Mouse (Mus musculus) gastrocnemius, postnatal 4 days (tissue): ENCODE measurements around the gene Gm3336. TPM values are rescaled to one million over a fixed set of nuclear protein-coding genes. Genes with fewer than 3 reads are reported as not detected.

Source experiments
- DNase-seq, 2 experiments: peaks; one replicate each; pipeline ENCODE4 v3.0.0; 2021 to 2022; ENCODE audit warnings: low spot score in 2 of 2, mixed read lengths in 2 of 2
- long read RNA-seq, 2 experiments: library from polyadenylated mRNA; stranded (forward); transcript quantifications; one replicate each; pipeline ENCODE4 v2.0.0; 2021
- total RNA-seq, 2 experiments: library from RNA; stranded (reverse); gene quantifications; 2 replicates each; pipeline ENCODE4 v1.2.3; 2021

The Gm3336 gene
- not detected for total RNA-seq
- long read RNA-seq, experiment 1: 0 reads
- long read RNA-seq, experiment 2: 0 reads

GRCm38 (mm10) chr8:70718297-70718696 lies at the start of gene Gm3336:
Gm3336 (plus strand) TSS chr8:70718543.
- no peak for DNase-seq

DNA sequence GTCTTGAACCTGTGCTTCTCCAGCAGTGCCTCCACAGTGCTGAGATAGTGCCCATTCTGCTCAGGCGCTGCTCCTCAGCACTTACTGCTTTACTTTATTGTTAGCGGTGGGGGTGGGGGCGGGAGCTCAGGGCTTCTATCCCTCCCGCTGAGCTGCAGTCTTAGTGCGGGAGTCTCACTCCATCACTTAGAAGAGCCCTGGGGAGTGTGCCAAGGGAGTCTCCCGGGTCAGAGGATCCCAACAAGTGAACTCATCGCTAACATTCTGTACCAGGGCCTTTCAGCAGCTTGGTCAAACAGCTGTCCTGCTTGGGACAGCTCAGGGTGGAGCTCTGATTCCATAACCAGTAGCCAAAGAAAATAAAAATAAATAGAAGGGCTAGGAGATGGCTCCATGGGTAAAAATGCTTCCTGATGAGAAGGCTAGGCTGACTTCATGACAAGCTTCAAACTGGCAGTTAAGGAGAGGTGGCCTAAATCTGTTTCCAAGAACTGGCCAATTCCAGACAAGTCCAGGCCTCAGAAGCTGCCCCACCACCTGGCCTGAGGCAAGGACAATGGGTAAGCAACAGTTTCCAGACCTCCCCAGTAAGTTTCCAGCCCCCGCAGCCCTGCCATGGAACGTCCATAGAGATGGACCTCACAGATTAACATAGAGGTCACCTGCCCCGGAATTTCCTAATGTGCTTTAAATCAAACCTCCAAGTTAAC lies 46.6 kb upstream of the Gm3336 start:
- DNase-seq: peak in 1 of 2 experiments; percentile 56

GRCm38 (mm10) chr8:70672325-70673078 lies 45.8 kb upstream of the Gm3336 start:
- no peak for DNase-seq

DNA sequence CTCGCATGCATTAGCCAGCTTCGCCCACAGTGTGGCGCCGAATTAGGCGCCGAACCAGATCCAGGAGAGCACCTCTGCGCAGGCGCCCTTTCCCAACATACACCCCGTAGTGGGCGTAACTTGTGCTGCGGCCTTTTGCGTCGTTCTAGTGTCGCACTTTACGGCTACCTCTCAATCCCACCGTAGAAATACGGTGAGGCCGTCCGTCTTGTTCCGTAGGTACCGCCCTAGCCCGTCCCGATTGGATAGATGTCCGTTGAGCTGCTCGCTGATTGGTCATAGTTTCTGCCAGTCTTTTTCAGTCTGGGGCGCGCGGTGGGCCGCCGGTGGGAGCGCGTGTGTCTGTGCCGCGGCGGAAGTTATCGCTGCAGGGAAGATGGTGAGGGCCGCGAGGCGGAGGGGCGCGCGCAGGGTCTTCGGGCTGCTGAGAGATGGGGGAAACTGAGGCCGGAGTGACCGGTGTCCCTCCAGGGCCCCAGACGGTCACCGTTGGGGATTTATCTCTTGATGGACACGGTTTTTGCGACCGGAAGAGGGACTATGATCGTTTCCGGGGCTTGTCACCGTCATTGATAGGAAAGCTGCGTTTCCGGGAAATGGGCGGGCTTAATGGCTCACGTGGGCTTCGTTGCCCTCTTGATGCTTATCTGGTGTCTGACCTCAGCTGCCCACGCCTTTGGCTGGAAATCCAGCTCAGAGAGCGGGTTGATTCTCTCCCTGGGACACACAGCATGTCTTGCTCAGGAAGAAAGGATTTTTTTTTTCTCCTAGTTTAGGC lies 45.1 kb upstream of the Gm3336 start, which contains the start of gene Lsm4:
Gene Lsm4, plus strand, starts transcription at position 170 of the 778 bp plus-strand sequence.
- DNase-seq: peak; percentile 83 to 93

DNA sequence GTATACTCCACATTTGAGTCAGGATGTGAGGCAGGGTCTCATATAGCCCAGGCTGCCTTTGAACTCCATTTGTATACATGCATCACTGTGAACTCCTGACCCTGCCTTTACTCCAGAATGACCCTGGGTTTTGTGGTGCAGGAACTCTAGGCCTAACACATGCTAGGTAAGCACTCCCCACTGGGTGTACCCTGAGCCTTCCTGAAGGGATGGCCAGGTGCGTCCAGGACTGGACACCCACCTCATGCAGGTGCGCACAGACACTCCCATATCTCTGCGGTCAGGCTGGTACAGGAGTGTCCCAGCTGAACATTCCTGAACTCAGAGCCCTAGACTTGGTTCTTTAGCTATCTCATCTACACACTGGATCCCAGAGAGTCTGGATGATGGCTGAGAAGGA lies 44.2 kb upstream of the Gm3336 start:
- no peak for DNase-seq

- DNase-seq: no peak
Observed at GRCm38 (mm10) chr8:70674716-70675115, 43.6 kb upstream of the Gm3336 start.

GRCm38 (mm10) chr8:70675336-70675735 lies 43.0 kb upstream of the Gm3336 start:
- DNase-seq: no peak

- DNase-seq: no peak
Observed at GRCm38 (mm10) chr8:70677451-70678080, 40.8 kb upstream of the Gm3336 start.

- no peak for DNase-seq
Observed at GRCm38 (mm10) chr8:70678679-70679078, 39.7 kb upstream of the Gm3336 start.

GRCm38 (mm10) chr8:70679404-70679803 lies 38.9 kb upstream of the Gm3336 start:
- DNase-seq: no peak

GRCm38 (mm10) chr8:70680039-70680438 lies 38.3 kb upstream of the Gm3336 start:
- no peak for DNase-seq

DNA sequence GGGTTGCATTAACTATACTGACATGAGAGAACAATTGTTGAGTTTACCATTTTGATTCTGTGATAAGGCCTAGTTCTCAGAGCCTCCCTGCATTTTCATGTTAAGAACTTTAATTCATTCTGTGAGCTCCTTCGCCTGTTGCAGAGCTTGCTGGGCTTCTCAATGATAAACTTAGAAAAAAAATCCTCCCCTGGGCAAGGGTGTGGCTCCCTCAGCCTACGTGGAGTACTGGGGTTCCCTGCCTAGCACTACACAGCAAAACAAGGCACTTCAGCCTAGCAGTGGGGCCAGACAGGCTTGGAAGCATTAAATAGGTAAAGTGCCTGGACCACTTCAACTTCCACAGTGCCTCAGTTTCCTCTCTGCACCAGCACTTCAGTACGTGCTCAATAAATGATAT lies 36.9 kb upstream of the Gm3336 start:
- no peak for DNase-seq

DNA sequence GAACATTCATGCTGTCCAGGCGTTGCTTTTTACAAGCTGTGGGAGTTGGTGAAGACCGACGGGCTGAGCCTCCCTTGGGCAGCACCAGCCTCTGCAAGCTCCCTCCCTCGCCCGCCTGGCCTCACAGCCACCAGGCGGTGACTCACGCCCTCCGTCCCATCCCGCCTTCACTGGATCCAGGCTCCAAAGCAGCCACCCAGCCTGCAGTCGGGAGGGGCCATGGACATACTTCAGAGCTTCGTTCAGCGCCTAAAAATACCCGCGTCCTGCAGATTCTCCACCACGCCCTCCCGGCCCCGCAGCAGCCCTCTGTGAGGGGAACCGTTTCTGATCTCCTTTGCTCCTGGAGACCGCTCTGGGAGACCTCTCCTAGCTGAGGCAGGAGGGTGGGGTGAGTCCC lies 36.1 kb upstream of the Gm3336 start:
- peak; percentile 64 to 78 for DNase-seq

- DNase-seq: no peak
Observed at GRCm38 (mm10) chr8:70682692-70683091, 35.7 kb upstream of the Gm3336 start.

DNA sequence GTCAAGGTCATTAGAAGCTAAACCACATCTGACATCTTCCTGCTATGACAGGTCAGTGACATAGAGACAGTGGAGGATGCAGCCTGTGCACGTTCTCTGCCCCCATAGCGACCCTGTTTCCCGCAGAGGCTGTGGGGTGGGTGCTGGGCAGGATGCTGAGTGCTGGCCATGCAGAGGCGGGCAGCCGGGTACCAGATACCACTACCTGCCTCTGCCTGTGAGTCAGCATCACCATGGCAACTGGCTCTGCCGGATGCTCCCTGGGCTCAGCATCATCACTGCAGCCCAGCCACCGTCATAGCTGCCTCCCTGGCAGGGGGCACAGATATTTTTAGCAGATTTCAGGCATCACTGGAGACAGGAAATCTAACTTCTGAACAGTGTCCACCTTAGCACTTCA lies 34.1 kb upstream of the Gm3336 start:
- DNase-seq: no peak

- peak in 1 of 2 experiments; percentile 77 for DNase-seq
Observed at GRCm38 (mm10) chr8:70687576-70687975, 30.8 kb upstream of the Gm3336 start.

- no peak for DNase-seq
Observed at GRCm38 (mm10) chr8:70688136-70688535, 30.2 kb upstream of the Gm3336 start.

DNA sequence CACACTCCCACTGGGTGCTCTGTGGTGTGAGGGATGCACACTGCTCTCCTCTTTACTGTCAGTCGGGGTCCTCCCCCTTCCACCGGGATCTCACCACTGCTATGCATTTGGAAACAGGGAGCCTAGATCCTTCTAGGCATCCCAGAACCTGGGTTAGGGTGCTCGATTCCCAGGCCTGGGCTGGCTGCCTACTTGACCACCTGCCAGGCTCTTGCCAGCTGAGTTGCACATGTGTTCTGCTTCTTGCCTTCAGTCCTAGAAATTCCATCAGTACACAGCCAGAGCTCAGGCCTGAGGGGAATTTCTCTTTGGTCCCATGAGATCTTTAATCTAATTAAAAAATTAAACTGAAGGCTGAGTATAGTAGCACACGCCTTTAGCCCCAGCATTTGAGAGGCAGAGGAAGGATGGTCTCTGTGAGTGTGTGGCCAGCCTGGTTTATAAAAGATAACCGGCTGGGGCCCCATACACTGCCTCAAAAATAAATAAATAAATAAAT lies 28.4 kb upstream of the Gm3336 start:
- DNase-seq: no peak

DNA sequence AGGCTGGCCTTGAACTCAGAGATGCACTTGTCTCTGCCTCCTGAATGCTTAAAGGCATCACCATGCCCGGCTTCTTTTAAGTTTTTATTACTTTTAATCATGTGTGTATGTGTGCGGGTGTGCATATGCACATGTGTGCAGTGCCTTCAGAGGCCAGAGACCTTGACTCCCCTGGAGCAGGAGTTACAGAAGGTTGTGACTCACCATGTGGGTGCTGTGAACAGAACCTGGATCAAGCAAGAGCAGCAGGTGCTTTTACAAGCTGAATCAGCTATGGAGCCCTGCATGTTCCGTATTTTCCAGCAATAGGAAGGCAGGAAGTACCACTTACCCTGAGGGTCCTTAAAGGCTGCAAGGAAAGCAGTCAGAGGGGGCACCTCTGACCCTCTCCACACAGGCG lies 27.1 kb upstream of the Gm3336 start:
- DNase-seq: no peak

GRCm38 (mm10) chr8:70691727-70692231 lies 26.6 kb upstream of the Gm3336 start:
- no peak for DNase-seq

DNA sequence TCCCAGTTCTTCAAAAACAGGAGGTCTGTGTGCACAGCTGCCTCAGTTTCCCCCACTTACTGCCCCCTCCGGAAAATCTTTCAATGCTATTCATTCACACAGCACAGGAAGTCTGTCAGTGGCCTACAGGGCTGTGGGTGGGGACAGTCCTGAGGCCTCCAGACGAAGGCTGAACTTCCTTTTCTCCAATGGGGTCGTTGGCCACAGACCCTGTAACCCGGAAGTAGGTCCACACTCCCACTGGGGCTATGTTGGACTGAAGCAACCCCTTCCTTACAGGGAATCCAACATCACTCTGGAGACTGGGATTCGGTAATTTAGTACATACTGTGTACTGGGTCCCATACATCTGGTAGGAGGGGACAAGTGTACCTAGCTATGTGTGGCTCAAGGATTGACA lies 24.7 kb upstream of the Gm3336 start:
- DNase-seq: no peak
